Mouse (Mus musculus): Measurements from ENCODE around the gene Isy1. TPM values are rescaled to one million over a fixed set of nuclear protein-coding genes. Genes with fewer than 3 reads are reported as not detected.
"Not testable (repeated sequence)": the region's sequence is repeated elsewhere in the genome, so short reads cannot be mapped to it uniquely, and the experiment has no call there.

Isy1 gene
- polyA plus RNA-seq, 1 experiment from 2014 or later: 44.0 TPM

DNA sequence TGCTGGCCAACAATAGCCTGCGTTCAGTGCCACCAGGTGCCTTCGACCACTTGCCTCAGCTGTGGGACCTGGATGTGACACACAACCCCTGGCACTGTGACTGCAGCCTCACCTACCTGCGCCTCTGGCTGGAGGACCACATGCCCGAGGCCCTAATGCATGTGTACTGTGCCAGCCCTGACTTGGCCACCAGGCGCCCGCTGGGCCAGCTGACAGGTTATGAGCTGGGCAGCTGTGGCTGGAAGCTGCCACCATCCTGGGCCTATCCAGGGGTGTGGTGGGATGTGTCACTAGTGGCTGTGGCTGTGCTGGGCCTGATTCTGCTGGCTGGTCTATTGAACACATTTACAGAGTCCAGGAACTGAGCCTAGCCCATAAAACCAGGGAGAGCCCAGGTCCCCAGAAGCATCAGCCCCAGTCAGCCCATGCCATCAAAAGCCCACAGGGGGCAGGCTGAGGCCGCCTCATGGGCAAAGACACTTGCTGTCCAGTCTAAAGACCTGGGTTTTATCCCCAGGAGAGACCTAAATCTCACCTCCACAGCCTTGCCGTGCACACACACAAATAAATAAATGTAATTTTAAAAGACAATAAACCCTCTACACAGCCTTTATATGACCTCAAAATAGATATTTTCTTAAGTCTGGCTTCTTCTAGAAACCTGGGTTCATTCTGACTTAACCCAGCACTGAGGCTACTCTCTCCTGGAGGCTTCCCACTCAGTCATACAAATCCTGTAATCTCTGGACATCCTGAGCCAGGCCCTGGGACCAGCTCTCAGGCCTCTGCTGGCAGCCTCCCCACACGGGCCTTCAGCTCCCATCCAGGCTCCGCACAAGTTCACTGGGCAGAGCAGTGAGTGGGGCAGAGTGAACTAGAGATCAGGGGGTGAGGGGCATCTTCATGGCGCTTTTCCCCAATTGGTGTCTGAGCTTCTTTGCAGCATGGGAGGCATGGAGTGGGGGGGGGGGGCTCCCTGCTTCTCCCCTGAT, 59.1 kb downstream of the Isy1 start:
- peak; percentile 69 for DNase-seq (ENCODE audit: low spot score)
- Histone ChIP-seq H3K4me1 (peaks cover 12% of the 10 kb centered on the region), H3K27me3 (ENCODE audit: insufficient read depth, poor library complexity, severe bottlenecking) (no peaks in the 10 kb centered on the region), H3K4me3 (no peak overlapping the region), H3K27ac (0 out of 2 replicates have a peak overlapping the region, but pooled peaks have one; percentile 65), H3K36me3 (no peaks in the 10 kb centered on the region), H3K9me3 (no peaks in the 10 kb centered on the region)
- 83% methylated on average over 11 of the region's 11 CpGs for WGBS

DNA sequence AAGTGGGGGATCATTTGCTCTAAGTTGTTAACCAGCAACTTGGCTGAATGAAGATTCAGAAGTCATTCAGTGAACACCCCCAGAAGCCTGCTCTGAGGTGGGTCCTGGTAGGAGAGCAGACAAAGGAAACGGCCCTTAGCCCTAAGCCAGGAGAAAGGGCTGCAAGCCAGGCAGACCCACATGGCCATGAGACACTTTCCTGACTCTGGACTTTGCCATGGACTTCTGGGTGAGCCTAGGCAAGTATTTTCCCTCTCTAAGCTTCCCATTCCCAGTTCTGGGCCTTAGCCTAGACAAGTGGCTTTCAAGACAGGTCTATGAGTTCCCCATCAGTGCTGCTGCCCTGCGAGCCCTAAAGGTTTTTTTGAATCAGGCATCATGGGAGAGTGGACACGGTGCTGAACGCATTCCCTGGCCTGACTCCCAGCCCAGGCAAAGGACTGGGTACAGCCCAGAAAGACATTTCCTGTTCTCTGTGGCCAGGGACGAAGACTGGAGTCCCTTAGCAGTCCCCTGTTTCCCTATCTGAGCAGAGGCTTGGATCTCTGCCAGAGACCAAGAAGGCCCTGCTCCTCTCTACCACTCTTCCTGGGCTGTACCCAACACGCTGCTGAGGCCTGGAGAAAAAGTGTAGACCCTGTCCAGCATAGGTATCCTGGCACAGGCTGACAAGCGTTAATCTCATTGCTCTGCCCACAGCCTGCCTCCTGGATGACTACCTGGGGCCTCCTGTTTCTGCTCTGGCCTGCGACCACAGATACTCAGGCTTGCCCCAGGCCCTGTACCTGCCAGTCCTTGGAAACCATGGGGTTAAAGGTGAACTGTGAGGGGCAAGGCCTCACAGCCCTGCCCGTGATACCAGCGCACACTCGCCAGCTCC, 60.1 kb downstream of the Isy1 start:
- 67% methylated on average over 11 of the region's 11 CpGs for WGBS
- H3K9me3 ChIP-seq: no peaks in the 10 kb centered on the region
- no peak overlapping the region for H3K4me3 ChIP-seq
- no peaks in the 10 kb centered on the region for H3K36me3 ChIP-seq
- H3K27ac ChIP-seq: peak overlapping the region; percentile 65; the same call in 1 of the 2 replicates
- peak; percentile 72 for DNase-seq (ENCODE audit: low spot score)
- H3K4me1 ChIP-seq: peaks cover 12% of the 10 kb centered on the region
- no peaks in the 10 kb centered on the region for H3K27me3 ChIP-seq (ENCODE audit: insufficient read depth, poor library complexity, severe bottlenecking)

DNA sequence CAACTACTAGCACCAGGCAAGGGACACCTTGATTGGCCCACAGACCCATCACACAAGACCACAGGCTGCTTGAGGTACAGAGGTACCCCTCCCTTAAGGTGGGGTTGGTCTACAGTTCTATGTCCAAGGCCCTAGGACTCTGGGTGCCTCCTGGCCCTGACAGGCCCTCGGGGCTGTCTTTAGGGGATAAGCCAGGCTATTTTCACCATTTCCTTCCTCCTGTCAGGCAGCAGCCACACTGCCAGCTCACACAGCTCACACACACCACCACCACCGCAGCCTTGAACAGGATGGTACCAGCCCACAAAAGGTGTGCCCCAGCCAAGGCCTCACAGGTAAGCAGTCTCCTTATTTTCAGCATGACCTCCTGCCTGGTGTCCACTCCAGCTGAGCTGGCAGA, 60.8 kb downstream of the Isy1 start, which contains the start of gene Gp9:
TSS of gene Gp9 (plus strand) at position 231 of the 400 bp plus-strand sequence.
- Histone ChIP-seq H3K36me3 (no peaks in the 10 kb centered on the region), H3K27me3 (ENCODE audit: insufficient read depth, poor library complexity, severe bottlenecking) (no peaks in the 10 kb centered on the region), H3K9me3 (no peaks in the 10 kb centered on the region), H3K4me3 (no peak within 1 kb of the TSS), H3K27ac (peak within 1 kb of the TSS; percentile 65; the same call in 1 of the 2 replicates), H3K4me1 (peaks cover 12% of the 10 kb centered on the region)
- DNase-seq (ENCODE audit: low spot score): no peak
- WGBS: 57% methylated on average over 2 of the region's 2 CpGs

DNA sequence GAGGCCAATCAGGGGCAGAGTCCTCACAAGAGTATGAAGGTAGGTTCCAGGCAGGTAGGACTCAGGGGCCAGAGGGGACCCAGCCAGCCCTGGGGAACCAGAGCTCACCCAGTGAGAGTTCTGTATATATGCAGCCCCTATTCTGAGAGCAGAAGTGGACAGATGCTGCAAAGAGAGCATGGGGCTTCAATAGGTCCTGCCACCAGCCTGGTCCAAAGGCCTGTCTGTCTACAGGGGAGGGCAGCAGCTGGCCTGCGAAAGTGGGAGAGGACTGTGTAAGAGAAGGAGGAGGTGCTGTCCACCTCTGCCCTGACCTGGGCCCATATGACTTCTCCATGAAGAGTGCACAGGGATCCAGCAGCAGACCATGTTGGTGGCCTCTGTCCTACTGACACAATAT, 61.9 kb downstream of the Isy1 start:
- no peak overlapping the region for H3K27ac ChIP-seq
- H3K27me3 ChIP-seq (ENCODE audit: insufficient read depth, poor library complexity, severe bottlenecking): no peaks in the 10 kb centered on the region

DNA sequence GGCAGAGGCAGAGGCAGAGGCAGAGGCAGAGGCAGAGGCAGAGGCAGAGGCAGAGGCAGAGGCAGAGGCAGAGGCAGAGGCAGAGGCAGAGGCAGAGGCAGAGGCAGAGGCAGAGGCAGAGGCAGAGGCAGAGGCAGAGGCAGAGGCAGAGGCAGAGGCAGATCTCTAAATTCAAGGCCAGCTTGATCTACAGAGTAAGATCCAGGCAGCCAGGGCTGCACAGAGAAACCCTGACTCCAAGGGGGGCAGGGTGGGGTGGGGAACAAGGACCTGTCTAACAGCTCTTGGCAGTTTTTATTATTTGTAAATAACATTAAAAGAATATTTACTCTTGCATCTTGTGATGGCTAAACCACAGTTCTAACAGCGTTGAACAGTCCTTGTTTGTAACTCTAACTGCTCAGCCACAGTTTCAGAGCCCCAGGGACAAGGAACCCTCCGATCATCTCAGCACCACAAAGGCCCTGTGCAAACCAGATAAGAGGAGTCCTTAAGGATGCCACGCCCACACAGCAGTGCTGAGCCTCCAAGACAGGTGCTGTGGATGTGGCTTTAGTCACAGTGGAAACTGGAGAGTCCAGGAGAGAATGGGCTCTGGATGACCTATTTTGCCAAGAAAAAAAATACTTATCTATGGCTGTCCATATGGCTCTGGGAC, 62.9 kb downstream of the Isy1 start:
- no peak overlapping the region for H3K4me3 ChIP-seq
- peaks cover 12% of the 10 kb centered on the region for H3K4me1 ChIP-seq
- DNase-seq (ENCODE audit: low spot score): peak; percentile 90
- no peak overlapping the region for H3K27ac ChIP-seq
- no peaks in the 10 kb centered on the region for H3K27me3 ChIP-seq (ENCODE audit: insufficient read depth, poor library complexity, severe bottlenecking)
- no peaks in the 10 kb centered on the region for H3K9me3 ChIP-seq
- H3K36me3 ChIP-seq: no peaks in the 10 kb centered on the region
- 62% methylated on average over 3 of the region's 3 CpGs for WGBS

More for the DNA sequence above, 61.9 kb downstream of the Isy1 start:
- Histone ChIP-seq H3K36me3 (no peaks in the 10 kb centered on the region), H3K4me3 (no peak overlapping the region), H3K4me1 (peaks cover 12% of the 10 kb centered on the region), H3K9me3 (no peaks in the 10 kb centered on the region)
- peak; percentile 76 for DNase-seq (ENCODE audit: low spot score)
- 88% methylated on average over 1 of the region's 1 CpGs for WGBS

DNA sequence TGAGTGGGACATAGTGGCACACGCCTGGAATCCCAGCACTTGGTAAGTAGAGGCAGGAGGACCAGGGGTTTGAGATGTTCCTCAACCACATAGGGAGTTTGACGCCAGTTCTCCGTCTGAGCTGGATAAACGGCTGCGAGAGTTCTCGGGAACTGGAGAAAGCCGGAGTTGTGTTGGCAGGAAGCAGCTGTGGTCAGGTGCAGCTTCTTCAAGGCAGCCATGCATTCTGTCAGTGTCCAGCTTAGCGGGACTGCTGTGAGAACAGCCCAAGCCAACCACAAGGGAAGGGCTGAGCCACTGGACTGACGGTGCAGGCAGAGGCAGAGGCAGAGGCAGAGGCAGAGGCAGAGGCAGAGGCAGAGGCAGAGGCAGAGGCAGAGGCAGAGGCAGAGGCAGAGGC, 63.7 kb downstream of the Isy1 start:
- Histone ChIP-seq H3K36me3 (no peaks in the 10 kb centered on the region), H3K9me3 (no peaks in the 10 kb centered on the region), H3K27ac (no peak overlapping the region), H3K4me3 (no peak overlapping the region), H3K4me1 (peaks cover 12% of the 10 kb centered on the region), H3K27me3 (ENCODE audit: insufficient read depth, poor library complexity, severe bottlenecking) (no peaks in the 10 kb centered on the region)
- peak; percentile 71 for DNase-seq (ENCODE audit: low spot score)
- WGBS: 78% methylated on average over 9 of the region's 9 CpGs

DNA sequence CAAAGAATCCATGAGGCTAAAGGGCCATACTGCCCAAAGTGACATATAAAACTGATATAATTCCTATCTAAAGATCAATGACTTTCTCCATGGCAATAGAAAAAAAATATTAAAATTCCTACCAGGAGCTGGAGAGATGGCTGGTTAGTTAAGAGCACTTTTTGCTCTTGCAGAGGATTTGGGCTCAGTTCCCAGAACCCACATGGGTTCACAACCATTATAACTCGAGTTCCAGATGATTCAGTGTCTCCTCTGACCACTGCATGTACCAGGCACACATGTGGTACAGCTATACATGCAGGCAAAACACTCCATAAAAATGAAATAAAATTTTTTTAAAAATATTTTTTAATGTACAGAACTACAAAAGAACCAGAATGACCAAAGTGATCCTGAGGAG, 64.1 kb downstream of the Isy1 start:
- 62% methylated on average over 1 of the region's 1 CpGs for whole genome bisulfite sequencing
- Histone ChIP-seq H3K9me3 (no peaks in the 10 kb centered on the region), H3K27ac (no peak overlapping the region), H3K36me3 (no peaks in the 10 kb centered on the region), H3K27me3 (ENCODE audit: insufficient read depth, poor library complexity, severe bottlenecking) (no peaks in the 10 kb centered on the region), H3K4me1 (peaks cover 12% of the 10 kb centered on the region), H3K4me3 (no peak overlapping the region)
- no peak for DNase-seq (ENCODE audit: low spot score)

DNA sequence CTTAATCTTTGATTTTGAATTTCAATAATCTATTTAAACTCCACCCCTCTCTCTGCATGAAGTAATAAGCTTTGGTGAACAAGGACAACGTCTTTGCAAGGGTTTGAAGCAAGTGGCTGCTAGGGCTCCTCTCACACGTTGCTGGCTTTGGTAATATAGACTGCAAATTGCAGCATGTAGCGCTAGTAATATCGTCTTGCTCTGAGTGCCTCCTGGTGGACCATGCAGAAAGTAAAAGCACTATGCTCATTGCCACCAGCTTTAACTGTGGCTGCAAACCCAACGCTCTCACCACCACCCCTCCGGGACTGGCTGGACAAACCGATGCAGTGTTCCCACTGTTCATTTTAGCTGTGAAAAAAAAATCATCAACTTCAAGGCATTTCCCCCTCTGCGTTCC, 68.0 kb downstream of the Isy1 start:
- peak; percentile 47 for DNase-seq (ENCODE audit: low spot score)
- 54% methylated on average over 8 of the region's 8 CpGs for WGBS
- Histone ChIP-seq H3K9me3 (no peaks in the 10 kb centered on the region), H3K4me3 (no peak overlapping the region), H3K27ac (no peak overlapping the region), H3K4me1 (no peaks in the 10 kb centered on the region), H3K36me3 (no peaks in the 10 kb centered on the region), H3K27me3 (ENCODE audit: insufficient read depth, poor library complexity, severe bottlenecking) (no peaks in the 10 kb centered on the region)

DNA sequence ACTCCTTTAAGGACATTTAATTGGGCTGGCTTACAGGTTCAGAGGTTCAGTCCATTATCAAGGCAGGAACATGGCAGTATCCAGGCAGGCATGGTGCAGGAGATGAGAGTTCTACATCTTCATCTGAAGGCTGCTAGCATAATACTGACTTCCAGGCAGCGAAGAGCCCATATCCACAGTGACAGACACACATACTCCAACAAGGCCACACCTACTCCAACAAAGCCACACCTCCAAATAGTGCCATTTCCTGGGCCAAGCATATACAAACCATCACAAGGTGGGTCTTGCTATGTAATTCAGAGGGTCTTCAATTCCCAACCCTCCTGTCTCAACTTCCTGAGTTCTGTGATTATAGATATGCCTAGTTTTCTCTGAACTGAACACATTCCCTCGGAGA, 74.3 kb downstream of the Isy1 start:
- not testable (repeated sequence) for H3K9me3 ChIP-seq; H3K36me3 ChIP-seq; H3K27me3 ChIP-seq (ENCODE audit: insufficient read depth, poor library complexity, severe bottlenecking); H3K4me1 ChIP-seq; H3K4me3 ChIP-seq; H3K27ac ChIP-seq
- DNase-seq (ENCODE audit: low spot score): peak; percentile 60
- 91% methylated on average over 2 of the region's 2 CpGs for WGBS

Other genes starting within 250 kb of the Isy1 start
- gene Prokr1, start 248.1 kb downstream of the Isy1 start, polyA plus RNA-seq (2016; fragmentation: Nextera tagmentation; extraction: Ambion mirVana): 3.0 and 3.9 TPM in 2 replicates
- gene Aplf, start 166.6 kb downstream of the Isy1 start, polyA plus RNA-seq (2016; fragmentation: Nextera tagmentation; extraction: Ambion mirVana): 11.6 and 12.3 TPM in 2 replicates
- 0.21 and 0.25 TPM in 2 replicates for gene Efcc1, start 107.9 kb downstream of the Isy1 start, polyA plus RNA-seq (2016; fragmentation: Nextera tagmentation; extraction: Ambion mirVana)
- 4.8 and 6.2 TPM in 2 replicates for gene Gp9, start 60.7 kb downstream of the Isy1 start, polyA plus RNA-seq (2016; fragmentation: Nextera tagmentation; extraction: Ambion mirVana)
- 4.4 and 5.1 TPM in 2 replicates for gene Rab43, start 26.6 kb downstream of the Isy1 start, polyA plus RNA-seq (2016; fragmentation: Nextera tagmentation; extraction: Ambion mirVana)
- gene Gm45140, start 3.0 kb downstream of the Isy1 start, polyA plus RNA-seq (2016; fragmentation: Nextera tagmentation; extraction: Ambion mirVana): 2.3 and 2.5 TPM in 2 replicates
- gene Cnbp, start 12.3 kb upstream of the Isy1 start, polyA plus RNA-seq (2016; fragmentation: Nextera tagmentation; extraction: Ambion mirVana): 999 and 1,260 TPM in 2 replicates
- 173 and 179 TPM in 2 replicates for gene Copg1, start 49.0 kb upstream of the Isy1 start, polyA plus RNA-seq (2016; fragmentation: Nextera tagmentation; extraction: Ambion mirVana)
- gene Hmces, start 75.1 kb upstream of the Isy1 start, polyA plus RNA-seq (2016; fragmentation: Nextera tagmentation; extraction: Ambion mirVana): 34.8 and 44.5 TPM in 2 replicates
- gene H1fx, start 142.8 kb upstream of the Isy1 start, polyA plus RNA-seq (2016; fragmentation: Nextera tagmentation; extraction: Ambion mirVana): 11.1 and 18.7 TPM in 2 replicates
- gene Rab7, start 206.5 kb upstream of the Isy1 start, polyA plus RNA-seq (2016; fragmentation: Nextera tagmentation; extraction: Ambion mirVana): 217 and 229 TPM in 2 replicates
- gene Rpn1, start 245.7 kb upstream of the Isy1 start, polyA plus RNA-seq (2016; fragmentation: Nextera tagmentation; extraction: Ambion mirVana): 268 and 346 TPM in 2 replicates